Mouse (Mus musculus) heart, embryonic 13.5 days (tissue): ENCODE measurements around the gene Ppp1r1b. TPM values are rescaled to one million over a fixed set of nuclear protein-coding genes. Genes with fewer than 3 reads are reported as not detected.

ENCODE experiments used
- ATAC-seq: fragments of 200-750 bp; cut with Nextera tagmentation; 2 replicates; pipeline ENCODE4 v1.8.0; 2017; ENCODE audit warnings: moderate TSS enrichment; ENCODE audit not compliant: insufficient number of reproducible peaks, low FRiP score, low TSS enrichment; ENCODE audit errors: extremely low read depth
- H3K27ac ChIP-seq: fragments of 300-500 bp; sonication (generic); replicated peaks from 2 replicates; pipeline ENCODE4 v1.5.1; 2015; ENCODE audit warnings: moderate library complexity, mild to moderate bottlenecking, inconsistent platforms
- H3K27me3 ChIP-seq: fragments of 300-500 bp; sonication (generic); replicated peaks from 2 replicates; pipeline ENCODE4 v1.6.1; 2015; ENCODE audit warnings: mild to moderate bottlenecking, inconsistent platforms
- H3K36me3 ChIP-seq: fragments of 300-500 bp; sonication (generic); 2 replicates; pipeline ENCODE4 v1.6.1; 2015; ENCODE audit warnings: mild to moderate bottlenecking, inconsistent platforms
- H3K4me1 ChIP-seq: fragments of 300-500 bp; sonication (generic); 2 replicates; pipeline ENCODE4 v1.6.1; 2015; ENCODE audit warnings: inconsistent platforms
- H3K4me2 ChIP-seq: fragments of 300-500 bp; sonication (generic); 2 replicates; pipeline ENCODE4 v1.6.1; 2015; ENCODE audit warnings: inconsistent platforms, mild to moderate bottlenecking, moderate library complexity
- H3K4me3 ChIP-seq: fragments of 300-500 bp; sonication (generic); 2 replicates; pipeline ENCODE4 v1.5.1; 2015; ENCODE audit warnings: moderate library complexity, mild to moderate bottlenecking, inconsistent platforms
- H3K9ac ChIP-seq: fragments of 300-500 bp; sonication (generic); 2 replicates; pipeline ENCODE4 v1.6.1; 2015; ENCODE audit warnings: inconsistent platforms, mild to moderate bottlenecking, moderate library complexity
- H3K9me3 ChIP-seq: fragments of 300-500 bp; sonication (generic); 2 replicates; pipeline ENCODE4 v1.6.1; 2016; ENCODE audit warnings: inconsistent platforms
- WGBS: fragments of 180-500 bp; shearing (Covaris S2); methylation state at CpG from one replicate; pipeline ENCODE4 v1.1.7; 2015; ENCODE audit warnings: mixed read lengths; 5-methylcytosine and 5-hydroxymethylcytosine counted together
- polyA plus RNA-seq: library from polyadenylated mRNA; unstranded; fragments of >200 nt; fragmentation: Nextera tagmentation; extraction: Ambion mirVana; gene quantifications from 2 replicates; pipeline ENCODE4 v1.2.1, GENCODE M21; 2015

Ppp1r1b gene
- polyA plus RNA-seq, 1 experiment from 2014 or later, result 40.5 TPM

GRCm38 (mm10) chr11:98400816-98401215, 52.6 kb downstream of the Ppp1r1b start:
- Histone ChIP-seq H3K36me3 (peaks cover 18% of the 10 kb centered on the region), H3K4me3 (peak overlapping the region; percentile 67), H3K9ac (peak overlapping the region; percentile 83), H3K4me1 (peaks cover 20% of the 10 kb centered on the region), H3K9me3 (no peaks in the 10 kb centered on the region), H3K27ac (peak overlapping the region; percentile 93), H3K4me2 (peak overlapping the region; percentile 89), H3K27me3 (peaks cover 3% of the 10 kb centered on the region; the same call in 1 of the 2 replicates)
- no peak for ATAC-seq
- 49% methylated on average over 3 of the region's 3 CpGs for WGBS

GRCm38 (mm10) chr11:98406621-98407020, 58.4 kb downstream of the Ppp1r1b start:
- no peak overlapping the region for H3K4me2 ChIP-seq

More at GRCm38 (mm10) chr11:98406621-98407020, 58.4 kb downstream of the Ppp1r1b start:
- no peak overlapping the region for H3K9ac ChIP-seq
- peaks cover 3% of the 10 kb centered on the region; the same call in 1 of the 2 replicates for H3K27me3 ChIP-seq
- H3K4me1 ChIP-seq, result peaks cover 21% of the 10 kb centered on the region
- WGBS, result 66% methylated on average over 6 of the region's 6 CpGs
- no peaks in the 10 kb centered on the region for H3K9me3 ChIP-seq
- no peak for ATAC-seq
- no peak overlapping the region for H3K4me3 ChIP-seq
- H3K27ac ChIP-seq, result no peak overlapping the region
- H3K36me3 ChIP-seq, result no peaks in the 10 kb centered on the region

Other genes with a start within 250 kb of the Ppp1r1b start
- 10.8 and 17.2 TPM in 2 replicates for gene Fbxl20, start 198.0 kb upstream of the Ppp1r1b start, polyA plus RNA-seq
- 38.1 and 38.5 TPM in 2 replicates for gene Med1, start 155.1 kb upstream of the Ppp1r1b start, polyA plus RNA-seq
- 5.8 and 6.3 TPM in 2 replicates for gene Cdk12, start 145.3 kb upstream of the Ppp1r1b start, polyA plus RNA-seq
- gene Neurod2, start 18.8 kb upstream of the Ppp1r1b start, polyA plus RNA-seq, result 0.04 TPM in 1 of 2 replicates, not detected in the other
- gene Stard3, start 10.0 kb downstream of the Ppp1r1b start, polyA plus RNA-seq, result 37.2 and 43.4 TPM in 2 replicates
- gene Tcap, start 35.4 kb downstream of the Ppp1r1b start, polyA plus RNA-seq, result 159 and 184 TPM in 2 replicates
- gene Pnmt, start 38.0 kb downstream of the Ppp1r1b start, polyA plus RNA-seq, result 1.3 and 1.5 TPM in 2 replicates
- gene Pgap3, start 52.1 kb downstream of the Ppp1r1b start, polyA plus RNA-seq, result 19.0 and 19.1 TPM in 2 replicates
- gene Erbb2, start 64.1 kb downstream of the Ppp1r1b start, polyA plus RNA-seq, result 48.1 and 49.0 TPM in 2 replicates
- 93.8 and 113 TPM in 2 replicates for gene Mien1, start 90.6 kb downstream of the Ppp1r1b start, polyA plus RNA-seq
- gene Grb7, start 98.0 kb downstream of the Ppp1r1b start, polyA plus RNA-seq, result 2.2 and 2.9 TPM in 2 replicates
- gene Ikzf3, start 197.6 kb downstream of the Ppp1r1b start, polyA plus RNA-seq, result 0.13 TPM in 1 of 2 replicates, not detected in the other
- gene Zpbp2, start 202.7 kb downstream of the Ppp1r1b start, polyA plus RNA-seq, result 0.15 and 0.34 TPM in 2 replicates
- 63.4 and 76.8 TPM in 2 replicates for gene Ormdl3, start 239.0 kb downstream of the Ppp1r1b start, polyA plus RNA-seq
- not detected in 2 replicates for gene Lrrc3c, start 249.9 kb downstream of the Ppp1r1b start, polyA plus RNA-seq